Mouse (Mus musculus) heart, embryonic 10.5 days (tissue): ENCODE measurements at regions not wholly inside any gene's neighbourhood (a gene's known extent, or its start where the extent isn't known, plus 50 kb on each side); places are given as distances from the start of the nearest gene placed in this dataset.
A peak's percentile ranks its signal among the peaks of the same experiment; 100 is the strongest.

Source experiments
- DNase-seq: peaks from one replicate; pipeline ENCODE4 v3.0.0-alpha.2; 2017; ENCODE audit warnings: low spot score
- H3K27ac ChIP-seq: fragments of 300-500 bp; sonication (generic); 2 replicates; pipeline ENCODE4 v1.5.1; 2016; ENCODE audit warnings: mild to moderate bottlenecking
- H3K27me3 ChIP-seq: fragments of 300-500 bp; sonication (generic); 2 replicates; pipeline ENCODE4 v1.6.1; 2016; ENCODE audit warnings: mild to moderate bottlenecking; ENCODE audit not compliant: poor library complexity, insufficient read depth, severe bottlenecking
- H3K36me3 ChIP-seq: fragments of 300-500 bp; sonication (generic); 2 replicates; pipeline ENCODE4 v1.6.1; 2016; ENCODE audit warnings: mild to moderate bottlenecking, moderate library complexity
- H3K4me1 ChIP-seq: fragments of 300-500 bp; sonication (generic); 2 replicates; pipeline ENCODE4 v1.6.1; 2016; ENCODE audit warnings: mild to moderate bottlenecking
- H3K4me3 ChIP-seq: fragments of 300-500 bp; sonication (generic); 2 replicates; pipeline ENCODE4 v1.5.1; 2016; ENCODE audit warnings: mild to moderate bottlenecking, moderate library complexity
- H3K9me3 ChIP-seq: fragments of 300-500 bp; sonication (generic); 2 replicates; pipeline ENCODE4 v1.6.1; 2016; ENCODE audit warnings: mild to moderate bottlenecking, moderate library complexity
- WGBS: fragments of 180-500 bp; shearing (Covaris S2); methylation state at CpG from one replicate; pipeline ENCODE4 v1.1.7; 2016; 5-methylcytosine and 5-hydroxymethylcytosine counted together

DNA sequence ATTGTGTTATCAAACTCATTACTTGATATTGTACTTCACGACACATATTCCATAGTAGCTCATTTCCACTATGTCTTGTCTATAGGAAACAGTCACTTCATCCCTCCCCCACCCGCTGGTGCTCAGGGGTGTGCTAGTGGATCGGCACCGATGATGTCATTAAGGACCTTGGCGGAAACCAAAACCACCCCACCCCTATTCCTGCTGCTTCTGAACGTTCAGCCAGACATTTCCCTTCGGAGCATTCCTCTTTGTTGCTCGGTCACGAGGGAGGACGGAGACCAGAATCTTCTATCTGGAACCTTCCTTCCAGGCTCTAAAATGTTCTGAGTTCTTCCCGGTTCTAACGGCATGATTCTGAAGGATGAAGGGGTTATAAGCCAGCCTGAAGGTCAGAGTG lies 132.3 kb upstream of the Gas1 start:
- H3K9me3 ChIP-seq: no peaks in the 10 kb centered on the region
- DNase-seq: no peak
- WGBS: 81% methylated on average over 12 of the region's 12 CpGs
- no peak overlapping the region for H3K27ac ChIP-seq
- no peak overlapping the region for H3K4me3 ChIP-seq
- no peaks in the 10 kb centered on the region for H3K27me3 ChIP-seq
- H3K4me1 ChIP-seq: peaks cover 20% of the 10 kb centered on the region
- no peaks in the 10 kb centered on the region for H3K36me3 ChIP-seq

DNA sequence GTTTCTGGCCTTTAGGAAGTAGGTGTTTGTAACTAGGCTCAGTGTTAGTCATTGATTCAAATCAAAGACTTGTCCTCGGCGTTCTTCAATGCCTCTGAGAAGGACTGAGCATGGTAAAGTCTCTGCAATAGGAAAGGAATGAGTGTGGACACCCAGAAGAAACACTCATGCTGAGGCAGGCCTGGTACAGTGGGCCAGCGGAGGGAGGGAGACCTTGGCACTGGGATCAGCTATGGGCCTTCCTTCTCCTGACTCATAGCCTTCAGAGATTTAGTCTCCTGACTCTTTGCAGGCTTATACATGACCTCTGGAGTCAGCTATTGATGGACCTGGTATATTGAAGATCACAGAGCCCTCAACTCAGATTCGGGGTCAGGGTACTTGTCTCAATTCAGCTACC lies 132.8 kb upstream of the Gas1 start:
- WGBS: 85% methylated on average over 4 of the region's 4 CpGs
- DNase-seq: no peak
- H3K27ac ChIP-seq: no peak overlapping the region
- no peak overlapping the region for H3K4me3 ChIP-seq
- peaks cover 20% of the 10 kb centered on the region for H3K4me1 ChIP-seq
- H3K9me3 ChIP-seq: no peaks in the 10 kb centered on the region
- H3K36me3 ChIP-seq: no peaks in the 10 kb centered on the region
- no peaks in the 10 kb centered on the region for H3K27me3 ChIP-seq

DNA sequence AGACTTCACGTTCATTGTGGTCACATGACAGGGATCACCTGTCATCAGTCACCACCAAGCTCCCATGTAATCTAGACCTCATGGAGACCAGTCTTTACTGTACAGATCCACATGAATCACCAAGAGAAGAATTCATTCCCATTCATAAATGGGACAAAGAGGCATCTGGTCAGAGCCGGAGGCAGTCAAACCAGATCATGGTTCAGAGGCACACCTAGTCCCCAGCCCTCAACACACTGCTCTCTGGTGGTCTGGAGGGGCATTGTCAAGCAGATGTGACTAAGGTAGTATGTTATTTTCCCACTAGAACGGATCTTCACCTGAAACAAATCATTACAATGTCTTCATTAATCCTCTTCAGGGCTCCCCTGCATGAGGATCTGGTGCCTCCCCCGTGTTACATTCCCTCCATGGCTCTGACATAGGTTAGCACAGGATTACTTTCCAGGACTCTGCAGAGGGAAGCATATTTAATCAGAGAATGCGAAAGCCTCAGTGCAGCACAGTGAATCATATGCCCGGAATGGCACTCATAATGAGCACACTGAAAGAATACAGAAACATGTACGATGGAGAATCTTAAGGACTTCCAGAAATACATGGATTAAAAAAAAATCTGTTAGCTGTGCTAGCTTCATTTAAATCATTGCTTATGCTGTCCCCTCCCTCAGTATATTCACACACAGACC lies 135.4 kb upstream of the Gas1 start:
- DNase-seq: no peak
- H3K4me3 ChIP-seq: no peak overlapping the region
- H3K27me3 ChIP-seq: no peaks in the 10 kb centered on the region
- no peaks in the 10 kb centered on the region for H3K9me3 ChIP-seq
- H3K36me3 ChIP-seq: no peaks in the 10 kb centered on the region
- H3K4me1 ChIP-seq: peaks cover 16% of the 10 kb centered on the region
- 76% methylated on average over 7 of the region's 7 CpGs for WGBS
- H3K27ac ChIP-seq: no peak overlapping the region

DNA sequence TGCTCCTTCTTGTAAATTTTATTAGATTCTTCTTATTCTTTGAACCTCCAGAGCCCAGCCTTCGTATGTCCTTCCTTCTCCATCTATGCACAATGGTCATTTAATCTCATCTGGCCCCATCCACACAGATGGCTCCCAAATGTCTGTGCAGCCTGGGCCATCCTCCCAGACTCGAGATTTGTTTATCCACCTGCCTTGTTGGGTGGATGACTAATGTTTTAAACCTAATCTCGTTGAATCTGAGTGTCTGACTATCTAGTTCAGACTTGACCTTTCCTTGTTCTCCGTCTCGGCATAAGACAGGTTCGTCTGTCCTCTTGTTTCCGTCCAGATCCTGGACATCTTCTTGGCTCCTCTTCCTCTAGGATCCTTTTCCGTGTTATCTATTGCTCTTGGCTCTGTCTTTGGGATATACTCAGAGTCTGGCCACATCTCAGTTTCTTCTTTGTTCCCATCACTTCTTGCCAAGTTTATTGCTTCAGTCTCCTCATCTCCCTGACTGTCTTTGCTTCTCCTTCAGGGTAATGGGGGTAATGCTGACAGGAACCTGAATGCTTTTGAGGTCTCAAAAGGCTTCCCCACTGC lies 141.4 kb upstream of the Gas1 start:
- Histone ChIP-seq H3K4me3 (no peak overlapping the region), H3K27ac (no peak overlapping the region), H3K27me3 (no peaks in the 10 kb centered on the region), H3K9me3 (no peaks in the 10 kb centered on the region), H3K36me3 (no peaks in the 10 kb centered on the region), H3K4me1 (no peaks in the 10 kb centered on the region)
- DNase-seq: no peak
- 74% methylated on average over 8 of the region's 8 CpGs for WGBS

DNA sequence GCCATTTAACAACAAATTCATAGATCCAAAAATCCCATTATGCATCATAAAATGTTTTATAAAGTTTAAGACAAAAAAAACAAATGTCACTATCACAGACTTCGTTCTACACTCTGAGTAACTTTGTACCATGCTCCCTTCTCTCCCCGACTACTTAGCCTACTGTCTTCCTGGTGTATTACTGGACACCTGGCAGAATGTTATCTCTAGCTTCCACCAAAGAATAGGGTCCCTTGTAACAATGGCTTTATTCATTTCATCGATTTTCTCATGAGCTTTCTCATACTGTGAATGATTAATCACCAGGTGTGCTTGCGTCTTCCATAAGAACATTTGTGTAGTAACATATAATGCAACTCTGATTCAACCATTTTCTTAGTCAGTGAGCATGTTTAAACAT lies 142.1 kb upstream of the Gas1 start:
- H3K9me3 ChIP-seq: no peaks in the 10 kb centered on the region
- no peak for DNase-seq
- no peaks in the 10 kb centered on the region for H3K27me3 ChIP-seq
- 79% methylated on average over 4 of the region's 4 CpGs for WGBS
- H3K36me3 ChIP-seq: no peaks in the 10 kb centered on the region
- no peaks in the 10 kb centered on the region for H3K4me1 ChIP-seq
- no peak overlapping the region for H3K27ac ChIP-seq
- H3K4me3 ChIP-seq: no peak overlapping the region

DNA sequence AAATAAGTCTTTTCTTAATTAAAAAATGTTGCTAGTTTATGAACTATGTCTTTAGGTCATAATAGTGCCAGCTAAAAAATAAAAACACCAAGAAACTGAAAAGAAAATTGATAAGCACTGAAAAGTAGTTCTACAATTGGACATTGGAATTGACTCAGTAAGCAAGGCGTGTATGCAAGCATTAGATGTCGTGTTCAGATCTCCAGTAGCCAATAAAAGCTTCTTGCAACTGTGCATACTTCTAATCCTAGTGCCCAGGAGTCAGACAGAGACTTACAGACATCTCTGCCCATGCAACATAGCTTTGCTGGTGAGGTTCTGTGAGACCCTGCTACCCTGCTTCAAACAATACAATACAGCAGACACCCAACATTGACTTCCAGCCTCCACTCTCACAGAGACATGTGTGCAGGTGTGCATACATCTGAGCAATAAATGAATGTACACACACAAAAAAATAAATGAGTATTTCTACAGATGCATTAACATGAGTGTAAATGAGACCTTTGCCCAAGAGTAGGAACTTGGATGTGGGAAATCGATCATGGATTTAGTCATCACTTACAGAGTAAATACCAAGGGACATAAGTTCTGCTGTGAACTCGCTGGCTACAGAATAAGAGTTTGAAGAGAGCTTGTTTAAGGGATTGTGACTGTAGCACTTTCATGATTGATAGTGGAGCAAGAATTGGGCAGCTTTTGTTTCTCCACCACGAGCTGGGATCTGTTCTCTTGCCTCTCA lies 142.9 kb upstream of the Gas1 start:
- no peak overlapping the region for H3K27ac ChIP-seq
- no peaks in the 10 kb centered on the region for H3K4me1 ChIP-seq
- no peaks in the 10 kb centered on the region for H3K27me3 ChIP-seq
- H3K4me3 ChIP-seq: no peak overlapping the region
- H3K9me3 ChIP-seq: no peaks in the 10 kb centered on the region
- no peak for DNase-seq
- 67% methylated on average over 5 of the region's 5 CpGs for WGBS
- no peaks in the 10 kb centered on the region for H3K36me3 ChIP-seq

DNA sequence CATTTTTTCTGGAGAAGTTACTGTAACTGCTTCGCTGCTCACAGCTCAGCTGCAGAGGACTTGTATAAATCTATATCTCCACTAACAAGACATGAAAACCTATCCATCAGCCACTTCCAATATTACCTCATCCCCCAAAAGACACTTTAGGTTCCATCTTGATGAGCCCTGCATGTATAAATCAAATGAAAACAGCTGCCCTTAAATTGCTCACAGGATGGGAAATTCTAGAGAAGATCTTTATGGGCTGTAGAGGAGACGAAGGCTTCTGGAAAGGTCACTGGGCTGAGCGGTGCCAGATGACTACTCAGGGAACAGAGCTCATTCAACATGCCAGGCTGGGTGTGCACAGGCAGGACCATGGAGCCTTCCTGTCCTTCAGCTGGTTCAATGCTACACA lies 145.4 kb upstream of the Gas1 start:
- H3K27me3 ChIP-seq: no peaks in the 10 kb centered on the region
- no peak for DNase-seq
- H3K4me1 ChIP-seq: no peaks in the 10 kb centered on the region
- 85% methylated on average over 3 of the region's 3 CpGs for WGBS
- H3K9me3 ChIP-seq: no peaks in the 10 kb centered on the region
- no peak overlapping the region for H3K4me3 ChIP-seq
- no peaks in the 10 kb centered on the region for H3K36me3 ChIP-seq
- no peak overlapping the region for H3K27ac ChIP-seq

DNA sequence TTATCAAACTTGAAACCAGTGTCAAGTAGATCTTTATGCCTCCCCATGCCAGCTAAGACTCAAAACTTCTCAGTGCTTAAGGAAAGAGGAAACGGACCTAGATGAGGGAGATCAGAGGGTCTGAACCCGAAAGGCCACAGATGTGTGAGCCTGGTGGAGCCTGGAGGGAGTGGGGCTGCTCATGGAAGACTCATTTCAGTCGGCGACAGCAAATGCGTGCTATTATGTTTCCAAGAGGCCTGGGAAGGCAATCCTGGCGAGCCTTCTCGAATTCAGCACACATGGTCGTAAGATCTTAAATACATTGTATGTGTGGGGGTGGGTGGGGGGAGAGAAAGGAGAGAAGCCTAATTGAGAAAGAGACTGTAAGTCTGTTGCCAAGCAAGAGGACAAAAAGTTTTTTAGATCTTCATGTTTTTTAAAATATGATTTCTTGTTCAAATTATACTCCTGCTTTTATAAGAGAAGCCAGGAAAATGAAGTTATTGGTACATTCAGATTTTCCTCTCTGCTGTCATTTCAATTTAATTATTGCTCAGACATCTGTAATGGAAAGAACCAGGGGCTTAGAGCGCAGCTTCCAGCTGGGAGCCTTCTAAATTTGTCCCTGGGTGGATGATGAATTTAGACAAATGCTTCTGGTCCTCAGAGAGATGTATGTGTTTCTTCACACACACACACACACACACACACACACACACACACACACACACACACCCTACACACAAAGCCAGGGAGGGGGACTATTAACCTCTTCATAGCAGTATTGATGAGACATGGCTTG lies 153.5 kb upstream of the Gas1 start:
- Histone ChIP-seq H3K4me3 (no peak overlapping the region), H3K27ac (no peak overlapping the region), H3K4me1 (no peaks in the 10 kb centered on the region), H3K27me3 (no peaks in the 10 kb centered on the region), H3K36me3 (no peaks in the 10 kb centered on the region), H3K9me3 (no peaks in the 10 kb centered on the region)
- DNase-seq: no peak
- 73% methylated on average over 9 of the region's 9 CpGs for WGBS

DNA sequence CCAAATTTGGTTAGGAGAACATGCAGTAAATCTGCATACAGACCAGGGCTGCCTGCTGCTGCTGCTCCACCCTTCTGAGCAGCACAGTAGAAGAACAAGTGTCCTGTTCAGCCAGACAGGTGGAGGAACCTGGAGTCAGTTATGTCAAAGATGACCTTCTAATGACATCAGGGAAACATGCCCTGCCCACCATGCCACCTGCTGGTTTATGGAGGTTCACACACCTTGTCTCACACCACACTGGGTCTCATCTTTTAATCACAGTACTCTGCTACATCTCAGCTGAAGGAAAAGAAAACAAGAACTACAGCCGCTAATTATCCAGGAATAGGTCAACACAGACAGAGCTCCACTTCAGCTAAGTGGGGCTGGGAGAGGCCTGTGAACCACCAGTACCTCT lies 159.0 kb upstream of the Gas1 start:
- WGBS: 40% methylated on average over 1 of the region's 1 CpGs
- no peak for DNase-seq
- 0 out of 2 replicates have a peak overlapping the region, but pooled peaks have one; percentile 0 for H3K27ac ChIP-seq

DNA sequence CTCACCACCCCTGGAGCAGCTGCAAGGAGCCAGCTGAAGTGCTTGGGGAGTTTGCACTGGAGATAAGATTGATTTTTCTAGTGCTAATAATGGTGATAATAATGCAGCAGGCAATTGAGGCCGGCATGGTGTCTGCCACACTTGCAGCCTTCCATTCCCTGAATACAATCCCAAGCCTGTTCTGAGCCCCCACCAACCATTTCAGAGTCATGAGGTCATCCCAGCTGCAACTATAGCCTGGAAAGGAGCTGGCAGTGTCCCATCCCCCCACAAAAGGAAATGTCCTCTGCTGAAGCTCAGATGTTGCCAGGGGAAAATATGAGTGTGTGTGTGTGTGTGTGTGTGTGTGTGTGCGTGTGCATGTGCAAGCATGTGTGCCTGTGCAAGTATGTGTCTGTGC lies 160.2 kb upstream of the Gas1 start:
- 44% methylated on average over 2 of the region's 2 CpGs for WGBS
- H3K27me3 ChIP-seq: no peaks in the 10 kb centered on the region
- 0 out of 2 replicates have a peak overlapping the region, but pooled peaks have one; percentile 4 for H3K27ac ChIP-seq
- peak; percentile 80 for DNase-seq
- H3K4me1 ChIP-seq: peaks cover 18% of the 10 kb centered on the region
- H3K36me3 ChIP-seq: no peaks in the 10 kb centered on the region
- H3K9me3 ChIP-seq: no peaks in the 10 kb centered on the region
- no peak overlapping the region for H3K4me3 ChIP-seq

More for the DNA sequence above, 159.0 kb upstream of the Gas1 start:
- H3K27me3 ChIP-seq: no peaks in the 10 kb centered on the region
- no peaks in the 10 kb centered on the region for H3K36me3 ChIP-seq
- H3K9me3 ChIP-seq: no peaks in the 10 kb centered on the region
- no peak overlapping the region for H3K4me3 ChIP-seq
- peaks cover 18% of the 10 kb centered on the region for H3K4me1 ChIP-seq

DNA sequence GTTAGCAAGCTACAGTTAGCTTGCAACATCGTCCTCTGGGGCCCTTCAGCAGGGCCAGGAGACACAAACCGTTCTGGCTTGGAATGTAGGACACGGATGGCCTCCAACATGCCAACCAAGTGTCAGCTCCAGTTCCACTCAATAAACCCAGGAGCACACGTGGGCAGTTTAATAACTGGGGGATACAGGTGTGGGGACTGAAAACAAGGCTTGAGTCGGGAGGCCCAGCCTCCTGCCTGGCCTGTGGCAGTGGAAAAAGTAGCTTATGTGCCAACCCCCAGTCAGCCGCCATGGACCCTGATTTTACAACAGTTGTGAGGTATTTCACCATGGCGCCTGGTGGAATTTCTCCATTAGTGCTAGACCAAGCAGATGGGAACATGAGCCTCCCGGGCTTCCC lies 160.9 kb upstream of the Gas1 start:
- H3K9me3 ChIP-seq: no peaks in the 10 kb centered on the region
- H3K27ac ChIP-seq: 0 out of 2 replicates have a peak overlapping the region, but pooled peaks have one; percentile 4
- H3K27me3 ChIP-seq: no peaks in the 10 kb centered on the region
- no peaks in the 10 kb centered on the region for H3K36me3 ChIP-seq
- WGBS: 77% methylated on average over 8 of the region's 8 CpGs
- no peak for DNase-seq
- H3K4me3 ChIP-seq: no peak overlapping the region
- H3K4me1 ChIP-seq: peaks cover 18% of the 10 kb centered on the region

DNA sequence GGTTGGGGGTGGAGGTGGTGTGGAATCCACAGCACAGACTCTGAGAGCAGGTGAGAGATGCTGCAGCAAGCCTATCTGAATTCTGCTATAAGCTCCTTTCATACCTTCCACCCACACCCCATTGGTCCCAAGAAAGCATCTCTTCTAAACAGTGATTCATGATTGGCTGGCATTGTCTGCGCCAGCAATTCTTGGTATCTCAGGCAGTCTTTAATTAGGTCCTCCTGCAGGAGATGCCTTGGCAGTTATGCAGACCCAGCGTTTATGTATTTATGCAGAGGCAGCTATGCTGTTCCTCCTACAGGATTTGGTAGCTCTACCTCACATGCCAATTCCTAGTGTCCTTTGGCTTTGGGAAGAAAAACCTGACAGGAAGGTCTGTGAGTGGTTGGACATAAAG lies 162.9 kb upstream of the Gas1 start:
- no peaks in the 10 kb centered on the region for H3K36me3 ChIP-seq
- no peak overlapping the region for H3K4me3 ChIP-seq
- no peak for DNase-seq
- no peak overlapping the region for H3K27ac ChIP-seq
- peaks cover 18% of the 10 kb centered on the region for H3K4me1 ChIP-seq
- WGBS: 88% methylated on average over 2 of the region's 2 CpGs
- H3K27me3 ChIP-seq: no peaks in the 10 kb centered on the region
- H3K9me3 ChIP-seq: no peaks in the 10 kb centered on the region

DNA sequence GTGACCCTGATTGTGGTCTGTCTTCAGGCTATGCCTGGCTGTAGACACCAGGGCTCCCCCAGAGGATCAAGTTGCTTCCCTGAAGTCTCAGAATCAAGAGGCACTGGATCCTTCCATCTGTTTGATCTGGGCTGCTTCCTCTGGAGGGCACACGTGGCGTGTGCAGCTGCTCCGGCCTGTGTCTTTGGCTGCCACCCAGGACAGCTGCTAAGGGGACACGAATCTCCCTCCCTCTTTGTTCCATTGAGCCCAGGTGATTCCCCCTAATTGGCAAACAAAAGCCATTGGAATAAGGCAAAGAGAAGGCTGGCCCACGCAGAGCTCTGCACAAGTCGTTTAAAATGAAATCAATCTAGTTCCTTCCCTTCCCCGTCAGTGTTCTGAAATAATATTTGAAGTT lies 170.7 kb upstream of the Gas1 start:
- no peaks in the 10 kb centered on the region for H3K27me3 ChIP-seq
- no peaks in the 10 kb centered on the region for H3K4me1 ChIP-seq
- 69% methylated on average over 7 of the region's 7 CpGs for WGBS
- no peaks in the 10 kb centered on the region for H3K36me3 ChIP-seq
- no peaks in the 10 kb centered on the region for H3K9me3 ChIP-seq
- no peak overlapping the region for H3K27ac ChIP-seq
- DNase-seq: no peak
- H3K4me3 ChIP-seq: no peak overlapping the region
